Mouse (Mus musculus) layer of hippocampus, adult 6 months (tissue): Measurements from ENCODE around the gene Otulinl. TPM values are rescaled to one million over a fixed set of nuclear protein-coding genes. Genes with fewer than 3 reads are reported as not detected.

ENCODE experiments used
- long read RNA-seq, 2 experiments: library from polyadenylated mRNA; unstranded; transcript quantifications; one replicate each; pipeline ENCODE4 v2.0.0; 2019 to 2020
- polyA plus RNA-seq: library from polyadenylated mRNA; unstranded; fragments of <200 nt; fragmentation: Nextera tagmentation; gene quantifications from 2 replicates; pipeline ENCODE4 v1.2.3, GENCODE M21; 2021

Gene Otulinl
- 26.6 and 29.3 TPM in 2 replicates for polyA plus RNA-seq
- long read RNA-seq, experiment 1, transcript Otulinl-203 (9 exons, 3,043 nt), result minor isoform, 8 of 85 reads
- long read RNA-seq, experiment 1, transcript Otulinl-202 (8 exons, 2,950 nt), result major isoform, 64 of 85 reads
- long read RNA-seq, experiment 1, partial matches to known transcripts, result 5 of 85 reads
- long read RNA-seq, experiment 1, other reads (novel, unspliced or antisense), result 7 of 85 reads
- long read RNA-seq, experiment 2, transcript Otulinl-202 (8 exons, 2,950 nt), result major isoform, 152 of 187 reads
- long read RNA-seq, experiment 2, transcript Otulinl-203 (9 exons, 3,043 nt), result minor isoform, 13 of 187 reads
- long read RNA-seq, experiment 2, partial matches to known transcripts, result 2 of 187 reads
- long read RNA-seq, experiment 2, other reads (novel, unspliced or antisense), result 16 of 187 reads

DNA sequence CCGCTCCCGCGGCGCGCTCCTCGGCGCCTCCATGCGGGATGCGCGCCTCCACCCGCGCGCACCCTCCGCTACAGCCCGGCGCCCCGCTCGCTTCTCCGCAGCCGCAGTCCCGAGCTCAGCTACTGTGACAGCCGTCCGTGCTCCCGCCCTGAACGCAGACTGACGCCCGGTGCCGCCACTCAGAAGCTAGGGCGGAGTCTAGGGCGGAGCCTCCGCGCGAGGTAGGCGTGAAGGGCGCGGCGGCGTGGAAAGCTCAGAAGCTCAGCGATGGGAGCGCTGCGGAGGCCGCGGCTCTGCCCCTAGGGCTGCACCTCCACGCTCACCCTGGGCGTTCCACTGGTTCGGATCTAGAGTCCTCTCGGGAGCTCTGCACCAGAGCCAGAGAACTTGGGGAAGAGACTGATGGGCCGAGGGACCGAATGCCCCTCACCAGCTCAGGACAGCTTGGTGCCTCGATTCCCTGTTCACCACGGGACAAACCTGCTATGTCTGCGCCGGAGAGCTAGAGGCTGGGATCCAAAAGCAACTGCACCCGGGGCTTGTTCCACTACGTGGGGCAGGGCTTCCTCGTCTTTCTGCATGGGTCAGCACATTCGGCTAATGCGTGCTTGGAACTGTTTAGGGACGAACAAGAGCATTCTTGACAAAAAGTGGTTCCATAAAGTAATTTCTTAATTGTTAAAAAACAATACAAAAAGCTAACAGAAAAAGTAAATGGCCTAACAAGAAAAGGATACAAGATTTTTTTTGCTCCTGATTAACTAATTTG is at the start of gene Otulinl:
Gene Otulinl, minus strand, starts transcription at position 161 of the 769 bp plus-strand sequence.

DNA sequence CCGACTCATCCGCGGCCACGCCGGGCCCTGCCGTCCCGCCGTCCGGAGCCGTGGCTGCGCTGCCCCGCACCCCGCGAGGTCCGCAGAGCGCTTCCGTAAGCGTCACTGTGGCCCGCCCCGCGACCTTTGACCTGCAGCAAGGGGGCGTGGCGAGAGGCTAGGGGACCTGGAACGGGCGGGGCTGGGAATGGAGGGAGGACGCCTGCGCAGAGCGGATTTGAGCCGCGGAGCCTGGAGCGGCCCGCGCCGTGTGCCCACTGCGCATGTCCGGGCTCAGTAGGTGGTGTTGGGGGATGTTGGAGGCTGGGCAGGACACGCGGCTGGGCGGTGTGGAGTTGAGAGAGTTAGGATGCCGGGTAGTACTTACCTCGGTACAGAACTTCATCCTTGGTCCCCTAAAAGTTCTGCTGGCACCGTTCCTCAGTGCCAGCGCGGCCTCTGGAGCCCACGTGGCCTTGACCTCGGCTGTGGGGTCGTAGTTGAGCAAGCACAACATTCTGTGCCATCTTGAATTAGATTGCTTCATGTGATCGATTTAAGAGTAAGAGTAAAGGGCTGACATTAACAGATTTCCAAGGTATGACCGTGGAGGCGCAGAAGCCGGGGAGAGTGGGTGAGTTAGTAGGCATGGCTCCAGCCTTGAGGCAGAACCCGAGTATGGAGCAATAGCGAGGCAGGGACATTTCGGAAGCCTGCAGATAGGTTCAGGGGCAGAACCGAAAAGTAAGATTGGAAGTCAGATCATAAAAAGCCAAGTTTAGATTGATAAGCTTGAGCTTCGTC is 50.6 kb downstream of the Otulinl start, which contains the start of gene Otulin:
Gene Otulin, minus strand, starts transcription at position 93 of the 783 bp plus-strand sequence.

Other genes with a start within 250 kb of the Otulinl start
- gene Ank, start 214.9 kb downstream of the Otulinl start, polyA plus RNA-seq, result 56.0 and 74.0 TPM in 2 replicates
- 3.8 and 4.2 TPM in 2 replicates for gene Otulin, start 50.9 kb downstream of the Otulinl start, polyA plus RNA-seq